Mouse (Mus musculus) thymus, adult 2 months (tissue): ENCODE data around the gene Rps10. TPM values are rescaled to one million over a fixed set of nuclear protein-coding genes. Genes with fewer than 3 reads are reported as not detected.

Experiments
- DNase-seq: peaks from one replicate; pipeline ENCODE4 v3.0.0; 2021
- H3K27ac ChIP-seq: fragments of 200-500 bp; 2 replicates; pipeline ENCODE4 v1.5.1; 2012; ENCODE audit warnings: low read length, control low read depth; ENCODE audit not compliant: control insufficient read depth, insufficient read depth
- H3K27me3 ChIP-seq: fragments of 200-500 bp; 2 replicates; pipeline ENCODE4 v1.6.1; 2012; ENCODE audit warnings: mild to moderate bottlenecking, low read length, moderate library complexity, mixed read lengths; ENCODE audit not compliant: control insufficient read depth, insufficient read depth
- H3K36me3 ChIP-seq: fragments of 200-500 bp; 2 replicates; pipeline ENCODE4 v1.6.1; 2012; ENCODE audit warnings: mild to moderate bottlenecking, low read length, moderate library complexity; ENCODE audit not compliant: control insufficient read depth, insufficient read depth
- H3K4me1 ChIP-seq: fragments of 200-500 bp; replicated peaks from 2 replicates; pipeline ENCODE4 v1.6.1; 2012; ENCODE audit warnings: low read length; ENCODE audit not compliant: control insufficient read depth, insufficient read depth
- H3K4me3 ChIP-seq: fragments of 200-500 bp; 2 replicates; pipeline ENCODE4 v1.5.1; 2012; ENCODE audit warnings: mild to moderate bottlenecking, low read length, control low read depth, moderate library complexity; ENCODE audit not compliant: control insufficient read depth, insufficient read depth
- CTCF ChIP-seq: fragments of 200-500 bp; IDR thresholded peaks from 2 replicates; pipeline ENCODE4 v1.5.1; 2012; ENCODE audit warnings: mild to moderate bottlenecking, control low read depth, low read length, moderate library complexity, borderline replicate concordance; ENCODE audit not compliant: control insufficient read depth, poor library complexity, insufficient read depth; ENCODE audit errors: extremely low read depth
- POLR2A ChIP-seq: fragments of 200-500 bp; IDR thresholded peaks from 2 replicates; pipeline ENCODE4 v1.6.1; 2012; ENCODE audit warnings: mild to moderate bottlenecking, low read length, control low read depth, moderate library complexity; ENCODE audit not compliant: control insufficient read depth, poor library complexity, insufficient read depth; ENCODE audit errors: extremely low read depth
- WGBS: fragments of 180-500 bp; shearing (Covaris S2); methylation state at CpG from one replicate; pipeline ENCODE4 v1.1.7; 2018; 5-methylcytosine and 5-hydroxymethylcytosine counted together
- polyA plus RNA-seq: library from polyadenylated mRNA; depleted of rRNA; stranded (reverse); fragments of >200 nt; gene quantifications from 2 replicates; pipeline ENCODE4 v1.2.3, GENCODE M21; 2012

Gene Rps10
- polyA plus RNA-seq, 1 experiment, result 2,025 TPM

DNA sequence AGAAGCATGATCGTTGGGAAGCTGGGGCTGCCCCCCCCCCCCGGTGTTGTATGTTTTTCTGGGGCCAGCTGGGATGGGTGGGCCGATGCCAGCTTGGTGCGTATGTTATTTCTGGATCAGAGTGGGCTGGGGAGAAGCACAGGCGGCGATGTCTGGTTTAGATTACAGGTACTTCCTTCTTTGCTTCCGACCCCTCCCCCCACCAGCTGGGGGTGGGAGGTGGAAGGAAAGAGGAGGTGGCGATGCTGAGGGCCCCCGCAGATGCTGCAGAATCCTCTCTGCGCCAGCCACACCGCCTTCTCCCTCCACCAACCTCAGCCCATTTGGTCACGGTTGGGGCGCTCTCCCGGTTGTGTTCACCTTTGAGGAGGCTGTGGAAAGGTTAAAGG, 19.5 kb upstream of the Rps10 start:
- H3K27me3 ChIP-seq, result no peaks in the 10 kb centered on the region
- 1% methylated on average over 14 of the region's 14 CpGs for WGBS

DNA sequence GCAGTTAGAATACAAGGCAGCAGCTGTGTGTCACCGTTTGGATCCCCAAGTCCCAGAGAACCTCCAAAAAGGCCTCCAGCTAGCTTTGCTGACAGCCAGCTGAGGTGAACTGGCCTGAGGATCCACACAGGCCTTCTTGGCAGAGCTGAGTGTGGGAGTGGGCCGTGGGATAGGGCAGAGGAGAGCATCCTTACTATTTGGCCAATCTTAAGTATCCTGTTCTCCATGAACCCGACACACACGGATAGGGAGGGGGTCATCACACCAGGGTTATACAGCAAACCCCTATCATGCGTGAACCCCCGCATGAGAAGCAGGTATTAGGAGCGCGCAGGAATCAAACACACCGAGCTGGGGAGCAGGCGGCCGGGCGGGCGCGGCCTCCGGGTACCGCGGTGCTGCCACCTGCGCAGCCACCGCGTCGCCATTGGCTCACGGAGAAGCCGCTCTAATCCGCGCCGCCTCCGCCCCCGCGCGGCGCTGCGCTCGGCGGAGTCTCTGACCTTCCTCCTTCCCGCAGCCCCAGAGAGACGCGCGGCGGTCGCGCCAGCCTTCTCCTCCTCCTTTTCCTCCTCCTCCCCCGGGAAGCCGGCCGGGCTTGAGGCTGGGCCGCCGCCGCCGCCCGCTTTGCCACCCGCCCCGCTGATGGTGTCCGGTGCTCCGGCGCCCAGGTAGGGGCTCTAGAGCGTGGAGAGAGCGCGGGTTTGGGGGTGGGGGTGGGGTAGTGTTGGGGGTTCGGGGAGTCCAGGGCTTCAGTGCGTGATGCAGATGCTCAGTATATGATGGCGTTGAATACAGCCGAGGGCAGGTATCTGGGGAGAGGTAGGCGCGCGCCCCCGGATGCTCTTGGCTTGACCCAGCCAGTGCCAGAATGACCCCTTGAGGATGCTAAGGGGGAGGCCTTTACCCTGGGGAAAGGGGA, 18.9 kb upstream of the Rps10 start, which contains the start of gene Pacsin1:
Gene Pacsin1, plus strand, starts transcription at position 421 of the 922 bp plus-strand sequence.
- TF ChIP-seq POLR2A, result peak; percentile 30; the same call in 1 of the 2 replicates
- TF ChIP-seq CTCF, result no peak
- H3K4me3 ChIP-seq, result peak within 1 kb of the TSS; percentile 64
- H3K27ac ChIP-seq, result peak within 1 kb of the TSS; percentile 34; the same call in 1 of the 2 replicates
- no peaks in the 10 kb centered on the region for H3K36me3 ChIP-seq
- peak; percentile 71 for DNase-seq
- no peaks in the 10 kb centered on the region for H3K27me3 ChIP-seq
- peaks cover 36% of the 10 kb centered on the region for H3K4me1 ChIP-seq
- WGBS, result 3% methylated on average over 62 of the region's 65 CpGs

More for the DNA sequence above, 19.5 kb upstream of the Rps10 start:
- no peak for TF ChIP-seq CTCF
- no peak for TF ChIP-seq POLR2A
- DNase-seq, result peak; percentile 72
- H3K27ac ChIP-seq, result no peak overlapping the region
- no peaks in the 10 kb centered on the region for H3K36me3 ChIP-seq
- peaks cover 36% of the 10 kb centered on the region for H3K4me1 ChIP-seq
- H3K4me3 ChIP-seq, result peak overlapping the region; percentile 64

DNA sequence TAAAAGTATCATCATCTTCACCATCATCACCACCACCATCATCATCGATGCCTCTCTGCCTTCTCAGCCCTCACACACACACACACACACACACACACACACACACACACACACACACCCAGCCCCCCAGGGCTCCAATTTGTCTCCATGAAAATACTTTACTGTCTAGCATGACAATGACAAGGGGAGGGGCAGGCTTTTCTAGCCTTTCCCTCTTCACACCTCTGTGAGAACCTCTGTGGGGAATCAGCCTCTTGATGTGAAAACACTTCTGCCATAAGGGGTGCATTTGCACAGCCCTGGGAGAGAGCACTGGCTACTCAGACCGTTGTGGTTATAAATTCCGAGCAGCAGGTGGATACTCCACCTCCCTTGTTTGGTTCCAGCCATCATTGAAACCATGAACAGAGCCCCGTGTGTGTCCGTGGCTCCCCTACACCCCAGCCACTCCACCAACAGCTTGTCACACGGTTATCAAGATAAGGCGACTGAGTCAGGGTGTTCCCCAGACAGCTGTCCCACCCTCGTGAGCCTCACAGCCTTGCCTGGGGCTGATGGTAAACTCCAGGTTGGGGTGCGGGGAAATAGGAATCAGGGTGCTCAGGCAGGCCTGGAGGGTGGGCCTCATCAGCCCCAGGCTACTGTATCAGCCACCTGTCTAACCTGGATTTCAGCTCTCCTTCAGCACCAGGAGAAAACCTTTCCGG, 16.9 kb upstream of the Rps10 start:
- Histone ChIP-seq H3K27me3 (no peaks in the 10 kb centered on the region), H3K36me3 (no peaks in the 10 kb centered on the region)
- TF ChIP-seq CTCF (no peak), POLR2A (no peak)

DNA sequence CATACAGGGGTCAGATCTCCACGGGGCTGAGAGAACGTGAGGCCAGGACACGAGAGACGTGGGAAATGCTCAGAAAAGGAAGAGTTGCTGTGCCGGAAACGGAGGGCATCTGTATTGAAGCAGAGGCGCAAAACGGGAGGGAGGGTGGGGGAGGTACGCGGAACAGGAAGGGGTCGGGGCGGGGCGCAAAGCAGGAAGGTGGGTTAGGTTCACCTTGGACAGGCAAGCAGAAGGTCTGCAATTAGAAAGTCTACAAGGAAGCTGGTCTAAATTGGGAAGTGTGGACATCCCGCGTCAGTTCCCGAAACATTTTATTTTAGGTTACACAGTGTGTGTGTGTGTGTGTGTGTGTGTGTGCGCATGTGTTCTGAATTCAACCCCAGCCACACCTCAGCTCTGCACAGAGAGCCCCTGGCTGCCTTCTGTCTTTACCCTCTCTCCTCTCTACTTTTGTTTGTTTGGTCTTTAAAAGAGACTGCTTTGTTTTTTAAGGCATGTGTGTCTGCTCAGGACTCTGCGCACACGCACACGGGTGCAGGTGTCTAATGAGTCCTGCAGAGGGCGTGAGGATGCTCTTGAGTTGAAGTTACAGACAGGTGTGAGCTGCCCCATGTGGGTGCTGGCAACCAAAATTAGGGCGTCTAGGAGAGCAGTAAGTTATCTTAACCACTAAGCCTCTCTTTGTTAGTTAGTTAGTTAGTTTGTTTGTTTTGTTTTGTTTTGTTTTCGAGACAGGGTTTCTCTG, 15.7 kb upstream of the Rps10 start:
- TF ChIP-seq CTCF, result no peak
- TF ChIP-seq POLR2A, result no peak
- H3K4me1 ChIP-seq, result peaks cover 31% of the 10 kb centered on the region
- 39% methylated on average over 23 of the region's 23 CpGs for WGBS
- DNase-seq, result peak; percentile 36
- no peaks in the 10 kb centered on the region for H3K36me3 ChIP-seq
- no peaks in the 10 kb centered on the region for H3K27me3 ChIP-seq
- H3K4me3 ChIP-seq, result peak overlapping the region; percentile 50
- peak overlapping the region; percentile 97 for H3K27ac ChIP-seq

More for the DNA sequence above, 16.9 kb upstream of the Rps10 start:
- no peak overlapping the region for H3K4me3 ChIP-seq
- DNase-seq, result no peak
- no peak overlapping the region for H3K27ac ChIP-seq
- WGBS, result 86% methylated on average over 10 of the region's 10 CpGs
- peaks cover 36% of the 10 kb centered on the region for H3K4me1 ChIP-seq

DNA sequence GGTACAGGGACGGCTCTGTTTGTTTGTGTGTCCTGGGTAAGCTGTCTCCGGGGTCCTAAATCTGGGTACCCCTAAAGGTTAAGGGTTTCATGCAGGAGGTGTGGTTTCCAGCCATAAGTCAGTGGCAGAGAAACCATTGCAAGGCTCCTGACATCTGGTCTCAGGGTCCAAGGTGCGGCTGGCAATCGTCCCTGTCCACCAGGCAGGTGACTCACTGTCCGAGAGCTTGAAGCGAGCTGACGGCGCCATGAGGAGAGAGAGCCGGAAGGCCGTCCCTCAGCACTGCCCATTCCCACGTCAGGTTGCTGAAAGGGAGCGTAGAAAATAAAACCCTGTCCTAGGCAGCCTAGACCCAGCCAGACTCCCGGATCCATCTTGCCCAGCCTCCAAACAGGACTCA, 14.1 kb upstream of the Rps10 start:
- DNase-seq, result no peak
- TF ChIP-seq POLR2A (no peak), CTCF (no peak)
- 90% methylated on average over 13 of the region's 13 CpGs for WGBS
- no peaks in the 10 kb centered on the region for H3K27me3 ChIP-seq
- peaks cover 16% of the 10 kb centered on the region for H3K4me1 ChIP-seq
- H3K27ac ChIP-seq, result no peak overlapping the region
- H3K36me3 ChIP-seq, result no peaks in the 10 kb centered on the region
- no peak overlapping the region for H3K4me3 ChIP-seq

DNA sequence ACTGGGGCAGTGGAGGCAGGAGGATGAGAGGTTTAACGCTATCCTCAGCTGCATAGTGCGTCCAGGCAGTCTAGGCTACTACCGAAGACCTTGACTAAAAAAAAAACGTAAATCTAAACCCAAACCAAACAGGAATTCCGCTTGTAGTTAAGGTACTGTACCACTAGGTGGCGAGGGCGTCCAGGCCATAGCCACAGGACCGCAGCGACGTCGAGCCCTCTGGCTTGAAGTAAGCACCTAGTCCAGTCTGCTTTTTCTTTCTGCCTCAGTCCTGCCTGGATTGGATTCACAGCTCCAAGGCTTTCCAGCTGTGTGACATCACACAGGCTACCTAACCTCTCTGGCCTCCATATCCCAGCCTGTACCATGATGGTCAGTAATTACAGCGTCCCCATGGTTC, 13.7 kb upstream of the Rps10 start:
- WGBS, result 11% methylated on average over 12 of the region's 12 CpGs
- Histone ChIP-seq H3K27ac (no peak overlapping the region), H3K4me1 (peaks cover 15% of the 10 kb centered on the region), H3K36me3 (no peaks in the 10 kb centered on the region), H3K27me3 (no peaks in the 10 kb centered on the region), H3K4me3 (no peak overlapping the region)
- peak; percentile 75 for DNase-seq
- TF ChIP-seq CTCF, result peak; percentile 84
- TF ChIP-seq POLR2A, result no peak
